Mouse (Mus musculus): Measurements from ENCODE around the gene Gprin1.

DNA sequence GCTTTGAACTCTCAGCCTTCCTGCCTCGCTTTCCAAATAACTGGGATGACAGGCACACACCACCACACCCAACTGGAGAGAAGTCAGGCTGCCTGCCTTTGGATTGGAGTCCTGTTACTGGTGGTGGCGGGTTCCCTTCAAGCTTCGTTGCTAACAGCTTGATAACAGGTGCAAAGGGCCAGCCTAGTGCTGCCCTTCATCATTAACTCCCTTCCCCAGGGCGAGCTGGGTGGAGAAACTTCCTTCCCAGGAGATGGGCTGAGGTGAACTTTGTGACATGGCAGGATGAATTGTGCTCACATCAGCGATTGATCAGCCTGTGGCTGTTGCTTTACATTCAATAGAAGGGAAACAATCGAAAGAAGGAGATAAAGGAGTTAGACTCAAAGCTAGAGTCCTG is 44.8 kb downstream of the Gprin1 start:
- TF ChIP-seq EP300 (IDR thresholded peaks at IDR 0.05; ENCODE audit: low read depth) (no peak), CTCF (IDR thresholded peaks at IDR 0.05; ENCODE audit: low read depth) (no peak)
